Mouse (Mus musculus) lung, postnatal 36 days (tissue): ENCODE data around the gene Olfm1.

ENCODE experiments used
- DNase-seq: peaks from one replicate; pipeline ENCODE4 v3.0.0; 2022; ENCODE audit warnings: mixed read lengths

Olfm1 gene

GRCm38 (mm10) chr2:28192821-28193689 is at the start of gene Olfm1:
TSS of gene Olfm1 (plus strand) at chr2:28192992.
- peak; percentile 71 for DNase-seq

GRCm38 (mm10) chr2:28143417-28144045 is 49.3 kb upstream of the Olfm1 start:
- DNase-seq, result no peak

GRCm38 (mm10) chr2:28145702-28146101 is 47.1 kb upstream of the Olfm1 start:
- no peak for DNase-seq

- DNase-seq, result no peak
These were observed 46.6 kb upstream of the Olfm1 start for GRCm38 (mm10) chr2:28146152-28146551.

- no peak for DNase-seq
These were observed 46.1 kb upstream of the Olfm1 start for GRCm38 (mm10) chr2:28146685-28147084.

- DNase-seq, result no peak
These were observed 45.5 kb upstream of the Olfm1 start for GRCm38 (mm10) chr2:28147248-28147794.

GRCm38 (mm10) chr2:28149688-28150087 is 43.1 kb upstream of the Olfm1 start:
- no peak for DNase-seq

GRCm38 (mm10) chr2:28160568-28160967 is 32.2 kb upstream of the Olfm1 start:
- DNase-seq, result peak; percentile 15

- DNase-seq, result no peak
These were observed 27.2 kb upstream of the Olfm1 start for GRCm38 (mm10) chr2:28165570-28165969.

GRCm38 (mm10) chr2:28169336-28169735 is 23.5 kb upstream of the Olfm1 start:
- DNase-seq, result no peak

GRCm38 (mm10) chr2:28171962-28172361 is 20.8 kb upstream of the Olfm1 start:
- DNase-seq, result no peak

GRCm38 (mm10) chr2:28173225-28174141 is 19.3 kb upstream of the Olfm1 start:
- DNase-seq, result peak; percentile 22

- DNase-seq, result no peak
These were observed 18.4 kb upstream of the Olfm1 start for GRCm38 (mm10) chr2:28174441-28174840.

GRCm38 (mm10) chr2:28178600-28178999 is 14.2 kb upstream of the Olfm1 start:
- DNase-seq, result no peak

- DNase-seq, result peak; percentile 45
These were observed 12.7 kb upstream of the Olfm1 start for GRCm38 (mm10) chr2:28180053-28180452.

- DNase-seq, result no peak
These were observed 4.3 kb upstream of the Olfm1 start for GRCm38 (mm10) chr2:28188398-28188944.

GRCm38 (mm10) chr2:28193690-28194087 is 897 bp downstream of the Olfm1 start:
- no peak for DNase-seq

GRCm38 (mm10) chr2:28194962-28195617 is 2.3 kb downstream of the Olfm1 start:
- no peak for DNase-seq

GRCm38 (mm10) chr2:28195726-28196125 is 2.9 kb downstream of the Olfm1 start:
- DNase-seq, result no peak

- DNase-seq, result no peak
These were observed 8.6 kb downstream of the Olfm1 start for GRCm38 (mm10) chr2:28201441-28201841.

GRCm38 (mm10) chr2:28204167-28204566 is 11.4 kb downstream of the Olfm1 start:
- DNase-seq, result peak; percentile 94
